Mouse (Mus musculus) heart, adult 9 months (tissue): ENCODE results near the gene Zfp995.
"Not testable (repeated sequence)": the region's sequence is repeated elsewhere in the genome, so short reads cannot be mapped to it uniquely, and the experiment has no call there.

Source experiments
- DNase-seq, 2 experiments: peaks; one replicate each; pipeline ENCODE4 v3.0.0; 2022; ENCODE audit warnings: low spot score in 2 of 2

Zfp995 gene

GRCm38 (mm10) chr17:21909456-21910052, at the start of gene Zfp995:
Gene Zfp995, minus strand, starts transcription at chr17:21909926.
- peak; percentile 62 to 75 for DNase-seq

DNA sequence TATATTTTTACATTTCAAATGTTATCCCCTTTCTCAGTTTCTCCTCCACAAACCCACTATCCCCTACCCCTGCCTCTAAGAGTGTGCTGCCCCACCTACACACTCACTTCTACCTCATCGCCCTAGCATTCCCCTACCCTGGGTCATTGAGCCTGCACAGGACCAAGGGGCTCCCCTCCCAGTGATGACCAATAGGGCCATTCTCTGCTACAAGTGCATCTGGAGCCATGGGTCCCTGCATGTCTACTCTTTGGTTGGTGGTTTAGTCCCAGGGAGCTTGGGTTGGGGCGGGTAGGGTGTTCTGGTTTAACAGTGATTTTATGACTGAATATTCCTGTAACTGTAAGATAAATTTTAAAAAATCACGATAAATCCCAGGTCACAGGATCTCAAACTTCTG, 687 bp downstream of the Zfp995 start:
- DNase-seq = no peak

GRCm38 (mm10) chr17:21871256-21871655, 38.5 kb downstream of the Zfp995 start:
- DNase-seq = no peak

- DNase-seq = not testable (repeated sequence)
Observed at GRCm38 (mm10) chr17:21846322-21846582, 63.5 kb downstream of the Zfp995 start.

GRCm38 (mm10) chr17:21845545-21846321, 64.0 kb downstream of the Zfp995 start, which contains the start of gene Zfp820:
Gene Zfp820, minus strand, starts transcription at chr17:21845772.
- peak; percentile 72 to 79 for DNase-seq

DNA sequence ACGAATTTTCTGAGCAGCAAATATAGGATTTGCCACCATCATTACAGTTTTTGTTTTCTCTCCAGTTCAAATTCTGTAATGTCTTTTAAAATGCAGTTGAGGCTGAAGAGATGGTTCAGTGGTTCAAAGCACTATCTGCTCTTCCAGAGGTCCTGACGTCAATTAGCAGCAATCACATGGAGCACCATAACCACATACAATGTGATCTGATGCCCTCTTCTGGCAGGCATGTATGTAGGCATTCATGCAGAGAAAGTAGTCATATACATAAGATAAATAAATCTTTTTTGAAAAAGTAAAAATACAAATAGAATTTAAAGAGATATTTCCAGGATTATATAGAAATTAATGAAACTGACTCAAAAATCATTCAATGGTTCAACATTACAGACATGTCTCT, 71.2 kb downstream of the Zfp995 start:
- no peak for DNase-seq
